Mouse (Mus musculus): Measurements from ENCODE around the gene Pias1. TPM values are rescaled to one million over a fixed set of nuclear protein-coding genes. Genes with fewer than 3 reads are reported as not detected.

Pias1 gene
- polyA plus RNA-seq, 1 experiment from 2014 or later: 67.9 TPM

- no peaks in the 10 kb centered on the region for H3K9me3 ChIP-seq (ENCODE audit: control insufficient read depth, low read depth, low read length)
- no peaks in the 10 kb centered on the region for H3K27me3 ChIP-seq (ENCODE audit: control insufficient read depth, insufficient read depth, low read length)
- no peaks in the 10 kb centered on the region; the same call in 1 of the 2 replicates for H3K36me3 ChIP-seq (ENCODE audit: control insufficient read depth, insufficient read depth, low read length)
- no peak overlapping the region for H3K4me3 ChIP-seq (ENCODE audit: low read depth, low read length)
- H3K27ac ChIP-seq (ENCODE audit: low read length): no peak overlapping the region
- no peak overlapping the region for H3K4me2 ChIP-seq (replicated peaks; ENCODE audit: low read depth, low read length)
- ATAC-seq (ENCODE audit: insufficient number of reproducible peaks, insufficient read depth, low FRiP score, low read depth): no peak
- peaks cover 19% of the 10 kb centered on the region; the same call in 1 of the 2 replicates for H3K4me1 ChIP-seq (ENCODE audit: control insufficient read depth, insufficient read depth, low read length)
- WGBS: 44% methylated on average over 2 of the region's 2 CpGs
- H3K9ac ChIP-seq (replicated peaks; ENCODE audit: low read depth, low read length): no peak overlapping the region
Measured at GRCm38 (mm10) chr9:62934700-62935400, 52.9 kb downstream of the Pias1 start.

DNA sequence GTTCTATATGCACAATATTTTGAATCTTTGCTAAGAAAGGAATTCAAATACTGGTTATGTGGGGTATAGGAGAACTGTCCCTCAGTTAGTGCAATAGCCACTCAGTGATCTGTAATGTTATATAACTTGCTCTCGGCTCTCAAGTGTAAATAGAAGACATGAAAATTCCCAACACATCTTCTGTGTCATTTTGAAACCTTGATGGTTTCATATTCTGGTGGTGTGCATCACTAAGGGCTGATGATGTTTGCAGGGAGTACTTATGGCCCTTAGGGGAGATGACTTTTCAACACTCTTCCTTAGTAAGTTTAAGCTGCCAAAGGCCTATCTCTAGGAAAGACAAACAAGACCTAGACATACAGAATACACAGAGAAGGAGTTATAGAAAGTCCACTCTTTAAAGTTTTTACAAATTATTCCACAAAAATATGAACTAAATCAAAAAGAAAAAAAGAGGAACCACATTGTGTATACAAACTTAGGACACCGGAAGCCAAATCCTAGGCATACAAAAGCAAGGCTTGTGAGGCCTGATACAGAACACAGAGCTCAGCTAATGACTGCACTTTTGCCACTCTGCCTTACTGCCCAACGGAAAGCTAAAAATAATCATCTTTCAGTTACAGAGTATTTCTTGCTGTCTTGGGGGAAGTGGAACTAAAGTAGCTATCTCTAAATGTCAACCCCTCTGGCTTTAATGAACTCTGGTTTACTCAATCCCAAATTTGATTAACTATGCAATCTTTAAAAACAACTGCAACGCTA is 55.0 kb downstream of the Pias1 start:
- Histone ChIP-seq H3K4me3 (ENCODE audit: low read depth, low read length) (no peak overlapping the region), H3K36me3 (ENCODE audit: control insufficient read depth, insufficient read depth, low read length) (no peaks in the 10 kb centered on the region), H3K4me1 (ENCODE audit: control insufficient read depth, insufficient read depth, low read length) (peaks cover 16% of the 10 kb centered on the region; the same call in 1 of the 2 replicates), H3K9me3 (ENCODE audit: control insufficient read depth, low read depth, low read length) (no peaks in the 10 kb centered on the region), H3K9ac (replicated peaks; ENCODE audit: low read depth, low read length) (no peak overlapping the region), H3K27me3 (ENCODE audit: control insufficient read depth, insufficient read depth, low read length) (no peaks in the 10 kb centered on the region), H3K27ac (ENCODE audit: low read length) (no peak overlapping the region), H3K4me2 (replicated peaks; ENCODE audit: low read depth, low read length) (no peak overlapping the region)
- ATAC-seq (ENCODE audit: insufficient number of reproducible peaks, insufficient read depth, low FRiP score, low read depth): no peak
- 58% methylated on average over 4 of the region's 4 CpGs for WGBS

DNA sequence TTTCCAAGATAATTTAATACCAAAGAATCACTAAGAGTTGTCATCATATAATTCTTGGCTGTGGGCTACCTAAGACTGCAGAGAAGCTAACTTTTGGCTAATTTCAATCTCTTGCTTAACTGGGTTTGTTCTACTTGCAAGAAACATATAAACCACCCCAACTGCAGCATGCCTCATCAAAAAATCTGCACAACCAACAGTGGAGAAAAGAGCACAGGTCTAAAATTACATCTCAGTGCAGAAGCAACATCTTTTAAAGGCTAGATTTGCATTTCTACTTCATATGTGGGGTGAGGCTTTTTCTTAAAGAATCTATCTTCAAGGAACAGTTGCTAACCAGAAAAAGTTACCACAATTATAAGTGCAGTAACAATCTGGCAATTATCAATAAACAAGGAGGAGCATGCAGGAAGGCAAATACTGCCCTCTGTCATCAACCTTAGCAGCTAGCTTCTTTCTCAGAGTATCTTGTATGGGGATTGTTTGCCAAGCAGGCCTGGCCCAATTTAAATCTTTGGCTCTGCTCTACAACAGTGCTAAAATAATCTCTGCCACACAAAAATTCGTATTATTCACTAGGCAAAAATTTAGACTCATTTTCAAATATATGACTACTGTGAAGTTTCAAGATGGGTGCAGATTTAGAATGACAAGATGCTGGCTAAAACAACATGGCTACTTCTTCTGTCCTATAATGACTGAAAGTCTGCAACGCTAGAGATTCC is 62.7 kb downstream of the Pias1 start:
- H3K4me3 ChIP-seq (ENCODE audit: low read depth, low read length): no peak overlapping the region
- no peak for ATAC-seq (ENCODE audit: insufficient number of reproducible peaks, insufficient read depth, low FRiP score, low read depth)
- H3K4me2 ChIP-seq (replicated peaks; ENCODE audit: low read depth, low read length): no peak overlapping the region
- no peaks in the 10 kb centered on the region for H3K9me3 ChIP-seq (ENCODE audit: control insufficient read depth, low read depth, low read length)
- no peak overlapping the region for H3K27ac ChIP-seq (ENCODE audit: low read length)
- no peak overlapping the region for H3K9ac ChIP-seq (replicated peaks; ENCODE audit: low read depth, low read length)
- 85% methylated on average over 2 of the region's 2 CpGs for WGBS
- no peaks in the 10 kb centered on the region for H3K4me1 ChIP-seq (ENCODE audit: control insufficient read depth, insufficient read depth, low read length)
- no peaks in the 10 kb centered on the region for H3K27me3 ChIP-seq (ENCODE audit: control insufficient read depth, insufficient read depth, low read length)
- H3K36me3 ChIP-seq (ENCODE audit: control insufficient read depth, insufficient read depth, low read length): peaks cover 15% of the 10 kb centered on the region

DNA sequence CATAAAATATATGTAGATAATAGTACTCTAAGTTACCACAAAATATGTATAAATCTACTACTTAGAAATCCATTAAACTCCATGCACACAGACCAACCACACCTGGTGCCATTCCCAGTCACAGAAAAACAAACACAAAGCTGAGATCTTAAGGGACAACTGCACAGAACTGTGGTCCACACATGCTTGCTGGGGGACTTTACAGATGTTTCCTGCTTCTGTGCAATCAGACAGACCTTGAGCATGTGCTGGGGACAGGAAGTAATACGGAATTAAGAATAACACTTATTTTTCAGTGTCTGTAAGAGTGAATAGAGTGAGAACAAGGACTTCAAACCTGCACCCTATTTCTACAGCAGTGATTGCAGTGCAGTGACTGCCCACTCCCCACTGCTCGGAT is 66.8 kb downstream of the Pias1 start:
- Histone ChIP-seq H3K9ac (replicated peaks; ENCODE audit: low read depth, low read length) (no peak overlapping the region), H3K36me3 (ENCODE audit: control insufficient read depth, insufficient read depth, low read length) (peaks cover 21% of the 10 kb centered on the region), H3K27ac (ENCODE audit: low read length) (no peak overlapping the region), H3K9me3 (ENCODE audit: control insufficient read depth, low read depth, low read length) (no peaks in the 10 kb centered on the region), H3K4me3 (ENCODE audit: low read depth, low read length) (no peak overlapping the region), H3K4me1 (ENCODE audit: control insufficient read depth, insufficient read depth, low read length) (no peaks in the 10 kb centered on the region), H3K27me3 (ENCODE audit: control insufficient read depth, insufficient read depth, low read length) (no peaks in the 10 kb centered on the region), H3K4me2 (replicated peaks; ENCODE audit: low read depth, low read length) (no peak overlapping the region)
- no peak for ATAC-seq (ENCODE audit: insufficient number of reproducible peaks, insufficient read depth, low FRiP score, low read depth)
- WGBS: 67% methylated on average over 2 of the region's 2 CpGs

GRCm38 (mm10) chr9:62917059-62917458 is 70.7 kb downstream of the Pias1 start:
- H3K9me3 ChIP-seq (ENCODE audit: control insufficient read depth, low read depth, low read length): no peaks in the 10 kb centered on the region
- H3K27me3 ChIP-seq (ENCODE audit: control insufficient read depth, insufficient read depth, low read length): no peaks in the 10 kb centered on the region
- WGBS: 98% methylated on average over 1 of the region's 1 CpGs
- no peak overlapping the region for H3K4me2 ChIP-seq (replicated peaks; ENCODE audit: low read depth, low read length)
- H3K4me1 ChIP-seq (ENCODE audit: control insufficient read depth, insufficient read depth, low read length): no peaks in the 10 kb centered on the region
- no peak overlapping the region for H3K9ac ChIP-seq (replicated peaks; ENCODE audit: low read depth, low read length)
- no peak for ATAC-seq (ENCODE audit: insufficient number of reproducible peaks, insufficient read depth, low FRiP score, low read depth)
- H3K27ac ChIP-seq (ENCODE audit: low read length): no peak overlapping the region
- no peak overlapping the region for H3K4me3 ChIP-seq (ENCODE audit: low read depth, low read length)
- peaks cover 17% of the 10 kb centered on the region for H3K36me3 ChIP-seq (ENCODE audit: control insufficient read depth, insufficient read depth, low read length)

- Histone ChIP-seq H3K27ac (ENCODE audit: low read length) (no peak overlapping the region), H3K4me2 (replicated peaks; ENCODE audit: low read depth, low read length) (no peak overlapping the region), H3K9me3 (ENCODE audit: control insufficient read depth, low read depth, low read length) (no peaks in the 10 kb centered on the region), H3K36me3 (ENCODE audit: control insufficient read depth, insufficient read depth, low read length) (peaks cover 17% of the 10 kb centered on the region; the same call in 1 of the 2 replicates), H3K27me3 (ENCODE audit: control insufficient read depth, insufficient read depth, low read length) (no peaks in the 10 kb centered on the region), H3K4me1 (ENCODE audit: control insufficient read depth, insufficient read depth, low read length) (no peaks in the 10 kb centered on the region), H3K9ac (replicated peaks; ENCODE audit: low read depth, low read length) (no peak overlapping the region), H3K4me3 (ENCODE audit: low read depth, low read length) (no peak overlapping the region)
- WGBS: 85% methylated on average over 5 of the region's 5 CpGs
- ATAC-seq (ENCODE audit: insufficient number of reproducible peaks, insufficient read depth, low FRiP score, low read depth): no peak
Measured at GRCm38 (mm10) chr9:62913390-62914069, 74.2 kb downstream of the Pias1 start.

DNA sequence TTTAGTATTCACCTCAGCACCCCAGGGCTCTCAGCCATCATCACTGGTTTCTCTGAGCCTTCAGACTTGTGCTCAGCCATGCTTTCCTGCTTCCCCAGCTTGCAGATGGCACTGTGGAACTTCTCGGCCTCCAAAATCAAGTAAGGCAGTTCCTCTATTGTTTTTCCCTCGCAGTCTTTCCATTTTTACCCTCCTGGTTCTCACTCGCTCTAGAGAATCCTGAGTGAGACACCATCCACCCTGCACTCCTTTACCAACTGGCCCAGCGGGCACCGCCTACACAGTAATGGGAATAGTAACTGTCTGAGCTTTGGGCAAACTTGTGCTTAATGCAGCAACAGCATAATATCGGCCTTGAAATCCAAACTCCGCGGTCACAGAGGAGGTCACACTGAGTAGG is 82.7 kb downstream of the Pias1 start:
- no peak overlapping the region for H3K9ac ChIP-seq (replicated peaks; ENCODE audit: low read depth, low read length)
- ATAC-seq (ENCODE audit: insufficient number of reproducible peaks, insufficient read depth, low FRiP score, low read depth): no peak
- H3K4me1 ChIP-seq (ENCODE audit: control insufficient read depth, insufficient read depth, low read length): no peaks in the 10 kb centered on the region
- H3K4me3 ChIP-seq (ENCODE audit: low read depth, low read length): no peak overlapping the region
- WGBS: 95% methylated on average over 8 of the region's 8 CpGs
- no peak overlapping the region for H3K4me2 ChIP-seq (replicated peaks; ENCODE audit: low read depth, low read length)
- no peaks in the 10 kb centered on the region for H3K27me3 ChIP-seq (ENCODE audit: control insufficient read depth, insufficient read depth, low read length)
- no peaks in the 10 kb centered on the region for H3K9me3 ChIP-seq (ENCODE audit: control insufficient read depth, low read depth, low read length)
- H3K36me3 ChIP-seq (ENCODE audit: control insufficient read depth, insufficient read depth, low read length): peaks cover 27% of the 10 kb centered on the region
- no peak overlapping the region for H3K27ac ChIP-seq (ENCODE audit: low read length)

DNA sequence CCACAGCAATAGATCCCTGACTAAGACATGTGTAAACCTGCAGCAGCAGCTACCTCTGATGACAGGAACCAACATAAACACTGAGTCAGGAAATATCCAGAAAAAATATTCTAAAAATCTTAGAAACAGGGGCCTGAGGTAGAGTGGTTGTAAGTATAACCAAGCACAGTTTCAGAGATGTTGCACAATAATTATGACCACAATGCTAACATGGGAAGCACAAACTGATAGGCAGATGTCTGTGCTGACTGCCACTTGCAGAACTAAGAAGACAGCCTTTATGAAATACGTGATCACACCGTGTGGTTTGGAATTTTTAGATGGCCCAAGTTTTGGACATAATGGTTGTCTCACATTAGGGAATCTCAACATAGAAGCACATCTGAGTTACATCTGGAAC is 83.9 kb downstream of the Pias1 start:
- ATAC-seq (ENCODE audit: insufficient number of reproducible peaks, insufficient read depth, low FRiP score, low read depth): no peak
- Histone ChIP-seq H3K4me1 (ENCODE audit: control insufficient read depth, insufficient read depth, low read length) (no peaks in the 10 kb centered on the region), H3K4me3 (ENCODE audit: low read depth, low read length) (no peak overlapping the region), H3K9ac (replicated peaks; ENCODE audit: low read depth, low read length) (no peak overlapping the region), H3K27ac (ENCODE audit: low read length) (no peak overlapping the region), H3K9me3 (ENCODE audit: control insufficient read depth, low read depth, low read length) (no peaks in the 10 kb centered on the region), H3K36me3 (ENCODE audit: control insufficient read depth, insufficient read depth, low read length) (peaks cover 15% of the 10 kb centered on the region), H3K4me2 (replicated peaks; ENCODE audit: low read depth, low read length) (no peak overlapping the region), H3K27me3 (ENCODE audit: control insufficient read depth, insufficient read depth, low read length) (no peaks in the 10 kb centered on the region)
- 97% methylated on average over 2 of the region's 2 CpGs for WGBS

Data from stomach, embryonic 14.5 days (tissue).